Mouse (Mus musculus) embryonic fibroblast, embryonic 13.5 days (primary cell): ENCODE results near the gene Rnf34. TPM values are rescaled to one million over a fixed set of nuclear protein-coding genes. Genes with fewer than 3 reads are reported as not detected.

Experiments
- H3K27ac ChIP-seq: 2 replicates; pipeline ENCODE4 v1.5.1; 2012; ENCODE audit warnings: low read length, control low read depth, inconsistent platforms; ENCODE audit not compliant: insufficient read depth
- H3K4me1 ChIP-seq: 2 replicates; pipeline ENCODE4 v1.6.1; 2011; ENCODE audit warnings: low read length; ENCODE audit not compliant: control insufficient read depth, insufficient read depth
- H3K4me3 ChIP-seq: 2 replicates; pipeline ENCODE4 v1.5.1; 2011; ENCODE audit warnings: mild to moderate bottlenecking, control low read depth, low read length; ENCODE audit not compliant: insufficient read depth
- CTCF ChIP-seq: IDR thresholded peaks from 2 replicates; pipeline ENCODE4 v1.5.1; 2011; ENCODE audit warnings: mild to moderate bottlenecking, control low read depth, low read length, moderate library complexity, borderline replicate concordance; ENCODE audit not compliant: insufficient read depth
- POLR2A ChIP-seq: IDR thresholded peaks from 2 replicates; pipeline ENCODE4 v1.6.1; 2011; ENCODE audit warnings: low read depth, mild to moderate bottlenecking, control low read depth, low read length, moderate library complexity
- polyA plus RNA-seq: library from polyadenylated mRNA; stranded (reverse); fragments of >200 nt; gene quantifications from 2 replicates; pipeline ENCODE4 v1.2.4, GENCODE M21; 2011; ENCODE audit warnings: low read depth; ENCODE audit not compliant: missing spikeins, insufficient read length

Rnf34 gene
- polyA plus RNA-seq, 1 experiment, result 32.7 TPM

GRCm38 (mm10) chr5:122883652-122884235 is 33.9 kb downstream of the Rnf34 start:
- Histone ChIP-seq H3K4me3 (no peak overlapping the region), H3K27ac (no peak overlapping the region), H3K4me1 (peaks cover 5% of the 10 kb centered on the region; the same call in 1 of the 2 replicates)
- no peak for TF ChIP-seq POLR2A
- no peak for TF ChIP-seq CTCF

- no peak for TF ChIP-seq POLR2A
- TF ChIP-seq CTCF, result no peak
- Histone ChIP-seq H3K4me3 (no peak overlapping the region), H3K27ac (no peak overlapping the region), H3K4me1 (peaks cover 5% of the 10 kb centered on the region; the same call in 1 of the 2 replicates)
Observed at GRCm38 (mm10) chr5:122884594-122885348, 34.9 kb downstream of the Rnf34 start.

- TF ChIP-seq POLR2A, result no peak
- TF ChIP-seq CTCF, result no peak
- peaks cover 5% of the 10 kb centered on the region; the same call in 1 of the 2 replicates for H3K4me1 ChIP-seq
- no peak overlapping the region for H3K4me3 ChIP-seq
- H3K27ac ChIP-seq, result no peak overlapping the region
Observed at GRCm38 (mm10) chr5:122887033-122887432, 37.2 kb downstream of the Rnf34 start.

- H3K27ac ChIP-seq, result no peak overlapping the region
- H3K4me1 ChIP-seq, result peaks cover 5% of the 10 kb centered on the region; the same call in 1 of the 2 replicates
- no peak overlapping the region for H3K4me3 ChIP-seq
- TF ChIP-seq CTCF, result no peak
- no peak for TF ChIP-seq POLR2A
Observed at GRCm38 (mm10) chr5:122887926-122888611, 38.2 kb downstream of the Rnf34 start.

GRCm38 (mm10) chr5:122888612-122889214 is 38.9 kb downstream of the Rnf34 start:
- Histone ChIP-seq H3K27ac (no peak overlapping the region), H3K4me1 (peaks cover 5% of the 10 kb centered on the region; the same call in 1 of the 2 replicates), H3K4me3 (no peak overlapping the region)
- TF ChIP-seq CTCF (no peak), POLR2A (no peak)

GRCm38 (mm10) chr5:122890396-122890795 is 40.5 kb downstream of the Rnf34 start:
- H3K4me1 ChIP-seq, result 0 out of 2 replicates have a peak, but pooled peaks cover 3% of the 10 kb centered on the region
- no peak overlapping the region for H3K27ac ChIP-seq
- H3K4me3 ChIP-seq, result no peak overlapping the region
- TF ChIP-seq CTCF (no peak), POLR2A (no peak)

GRCm38 (mm10) chr5:122893270-122893669 is 43.4 kb downstream of the Rnf34 start:
- Histone ChIP-seq H3K4me1 (no peaks in the 10 kb centered on the region), H3K4me3 (no peak overlapping the region), H3K27ac (no peak overlapping the region)
- TF ChIP-seq POLR2A, result no peak
- no peak for TF ChIP-seq CTCF

GRCm38 (mm10) chr5:122894007-122894637 is 44.3 kb downstream of the Rnf34 start:
- Histone ChIP-seq H3K4me1 (peaks cover 6% of the 10 kb centered on the region), H3K27ac (no peak overlapping the region), H3K4me3 (no peak overlapping the region)
- TF ChIP-seq POLR2A, result no peak
- peak; percentile 43; the same call in 1 of the 2 replicates for TF ChIP-seq CTCF

- Histone ChIP-seq H3K27ac (no peak overlapping the region), H3K4me3 (no peak overlapping the region)
- TF ChIP-seq CTCF (no peak), POLR2A (no peak)
Observed at GRCm38 (mm10) chr5:122894821-122895220, 45.0 kb downstream of the Rnf34 start.

More at GRCm38 (mm10) chr5:122894821-122895220, 45.0 kb downstream of the Rnf34 start:
- H3K4me1 ChIP-seq, result peaks cover 6% of the 10 kb centered on the region
